33 mouse cellular contexts compared by ENCODE assay signal in the genomic region with DNA sequence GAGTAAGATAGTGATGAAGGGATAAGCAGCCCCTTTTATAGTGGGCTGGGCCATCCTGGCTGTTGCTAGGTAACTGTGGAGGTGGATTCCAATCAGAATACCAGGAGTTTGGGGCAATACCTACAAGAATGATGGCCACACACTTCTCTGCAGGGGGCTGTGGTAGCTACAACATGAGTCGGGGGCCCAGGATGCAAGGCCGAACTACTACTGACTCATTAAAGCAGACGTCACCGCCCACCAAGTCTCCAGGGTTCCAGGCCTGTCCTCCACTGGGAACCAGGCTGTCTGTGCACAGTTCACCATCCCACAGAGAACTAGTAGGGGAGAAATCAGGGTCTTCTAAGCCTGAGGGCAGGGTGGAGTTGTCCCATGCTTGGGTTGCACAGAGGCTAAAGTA.
"Had no signal": no experiment of that assay in that cellular context is flagged by ENCODE, and none has a peak within 500 bp of the region (broad histone marks: within the 10 kb centered on the region; RNA-seq: fewer than 3 reads in every experiment).

No protein-coding gene starts in this region.

- H3K4me2 ChIP-seq: heart, embryonic 13.5 days; heart, embryonic 15.5 days; hindbrain, embryonic 12.5 days; hindbrain, embryonic 13.5 days; hindbrain, embryonic 14.5 days; hindbrain, embryonic 15.5 days; intestine, embryonic 15.5 days; kidney, embryonic 15.5 days had no signal

- H3K9ac ChIP-seq: heart, embryonic 13.5 days; heart, embryonic 15.5 days; hindbrain, embryonic 12.5 days; hindbrain, embryonic 13.5 days; hindbrain, embryonic 14.5 days; hindbrain, embryonic 15.5 days; intestine, embryonic 15.5 days; kidney, embryonic 15.5 days had no signal

- ATAC-seq: hindbrain, embryonic 16.5 days; hindbrain, postnatal 0 days; inflammation-experienced regulatory T-cells, adult 6 months; intestine, embryonic 15.5 days; intestine, embryonic 16.5 days; intestine, postnatal 0 days had no signal

- H3K27ac ChIP-seq: heart, embryonic 13.5 days; heart, embryonic 15.5 days; hindbrain, embryonic 10.5 days; hindbrain, embryonic 12.5 days; hindbrain, embryonic 13.5 days; hindbrain, embryonic 14.5 days; hindbrain, embryonic 15.5 days; hindbrain, postnatal 0 days; intestine, embryonic 15.5 days; kidney, embryonic 15.5 days; kidney, postnatal 0 days; layer of hippocampus, adult 2 months; left cerebral cortex, adult 2 months had no signal

- H3K4me3 ChIP-seq: heart, embryonic 13.5 days; heart, embryonic 15.5 days; hindbrain, embryonic 10.5 days; hindbrain, embryonic 12.5 days; hindbrain, embryonic 13.5 days; hindbrain, embryonic 15.5 days; intestine, embryonic 15.5 days; kidney, embryonic 15.5 days; layer of hippocampus, adult 2 months; left cerebral cortex, adult 2 months had no signal

- H3K27me3 ChIP-seq: heart, embryonic 13.5 days; heart, embryonic 15.5 days; hindbrain, embryonic 12.5 days; hindbrain, embryonic 13.5 days; hindbrain, embryonic 15.5 days; intestine, embryonic 15.5 days; kidney, embryonic 15.5 days had no signal

- H3K9me3 ChIP-seq: intestine, embryonic 15.5 days had no signal

- H3K4me1 ChIP-seq: heart, embryonic 13.5 days; heart, embryonic 15.5 days; hindbrain, embryonic 10.5 days; hindbrain, embryonic 12.5 days; hindbrain, embryonic 13.5 days; hindbrain, embryonic 15.5 days; intestine, embryonic 15.5 days; kidney, embryonic 15.5 days had no signal

- DNase-seq: heart, postnatal 10 days; heart, postnatal 14 days; heart, postnatal 36 days; heart, postnatal 4 days; kidney, adult 11 months; kidney, adult 18-20 months; kidney, adult 2 months; kidney, adult 8-10 months; kidney, adult 9 months; kidney, postnatal 10 days; kidney, postnatal 14 days; kidney, postnatal 25 days; kidney, postnatal 36 days; kidney, postnatal 4 days; layer of hippocampus, adult 9-11 months; layer of hippocampus, postnatal 36 days had no signal

- H3K36me3 ChIP-seq: heart, embryonic 13.5 days; heart, embryonic 15.5 days; hindbrain, embryonic 10.5 days; hindbrain, embryonic 12.5 days; hindbrain, embryonic 13.5 days; hindbrain, embryonic 15.5 days; intestine, embryonic 15.5 days; kidney, embryonic 15.5 days had no signal
